Mouse (Mus musculus) left cerebral cortex, adult 11 months (tissue): Measurements from ENCODE around the gene Mad1l1.

ENCODE experiments used
- DNase-seq: peaks from one replicate; pipeline ENCODE4 v3.0.0; 2022; ENCODE audit warnings: low spot score

Gene Mad1l1

GRCm38 (mm10) chr5:140043002-140043401 lies 278.4 kb downstream of the Mad1l1 start:
- DNase-seq = no peak

- no peak for DNase-seq
Measured at GRCm38 (mm10) chr5:140042002-140042611, 279.2 kb downstream of the Mad1l1 start.

GRCm38 (mm10) chr5:140041055-140041454 lies 280.3 kb downstream of the Mad1l1 start:
- DNase-seq = no peak

- no peak for DNase-seq
Measured at GRCm38 (mm10) chr5:140037587-140038233, 283.6 kb downstream of the Mad1l1 start.

- DNase-seq = no peak
Measured at GRCm38 (mm10) chr5:140035641-140036040, 285.7 kb downstream of the Mad1l1 start.

- no peak for DNase-seq
Measured at GRCm38 (mm10) chr5:140035025-140035330, 286.4 kb downstream of the Mad1l1 start.

- no peak for DNase-seq
Measured at GRCm38 (mm10) chr5:140034300-140035024, 286.9 kb downstream of the Mad1l1 start.

- DNase-seq = no peak
Measured at GRCm38 (mm10) chr5:140026366-140026765, 295.0 kb downstream of the Mad1l1 start.

GRCm38 (mm10) chr5:140025301-140025700 lies 296.1 kb downstream of the Mad1l1 start:
- no peak for DNase-seq

- peak; percentile 51 for DNase-seq
Measured at GRCm38 (mm10) chr5:140023941-140024500, 297.3 kb downstream of the Mad1l1 start.

- DNase-seq = no peak
Measured at GRCm38 (mm10) chr5:140022861-140023260, 298.5 kb downstream of the Mad1l1 start.

GRCm38 (mm10) chr5:140021755-140022154 lies 299.6 kb downstream of the Mad1l1 start:
- peak; percentile 22 for DNase-seq

GRCm38 (mm10) chr5:140019616-140020015 lies 301.7 kb downstream of the Mad1l1 start:
- DNase-seq = no peak

- DNase-seq = no peak
Measured at GRCm38 (mm10) chr5:140018780-140019179, 302.6 kb downstream of the Mad1l1 start.

- DNase-seq = no peak
Measured at GRCm38 (mm10) chr5:140016896-140017295, 304.5 kb downstream of the Mad1l1 start.

GRCm38 (mm10) chr5:140013652-140014051 lies 307.7 kb downstream of the Mad1l1 start:
- DNase-seq = no peak

- DNase-seq = no peak
Measured at GRCm38 (mm10) chr5:140012286-140012967, 308.9 kb downstream of the Mad1l1 start.

GRCm38 (mm10) chr5:140010405-140010804 lies 310.9 kb downstream of the Mad1l1 start:
- DNase-seq = no peak

- no peak for DNase-seq
Measured at GRCm38 (mm10) chr5:140009083-140009655, 312.2 kb downstream of the Mad1l1 start.

- no peak for DNase-seq
Measured at GRCm38 (mm10) chr5:140008523-140008806, 312.9 kb downstream of the Mad1l1 start.

- DNase-seq = no peak
Measured at GRCm38 (mm10) chr5:140007656-140008522, 313.5 kb downstream of the Mad1l1 start.
